Mouse (Mus musculus) testis, postnatal 10 days (tissue): ENCODE results near the gene Gm14295.
"Not testable (repeated sequence)": the region's sequence is repeated elsewhere in the genome, so short reads cannot be mapped to it uniquely, and the experiment has no call there.

Source experiments
- DNase-seq: peaks from one replicate; pipeline ENCODE4 v3.0.0; 2021; ENCODE audit warnings: low spot score

Gm14295 gene

GRCm38 (mm10) chr2:176798312-176798711, at the start of gene Gm14295:
Gene Gm14295 (plus strand): TSS chr2:176798612.
- not testable (repeated sequence) for DNase-seq

GRCm38 (mm10) chr2:176798785-176799184, 373 bp downstream of the Gm14295 start:
- DNase-seq, result not testable (repeated sequence)

- DNase-seq, result not testable (repeated sequence)
Observed at GRCm38 (mm10) chr2:176830840-176831239, 32.4 kb downstream of the Gm14295 start, which contains the start of gene Gm14408. Gene Gm14408 (plus strand): TSS chr2:176831140.
